Comparison of ENCODE assay signal across 10 mouse cellular contexts in the genomic region with DNA sequence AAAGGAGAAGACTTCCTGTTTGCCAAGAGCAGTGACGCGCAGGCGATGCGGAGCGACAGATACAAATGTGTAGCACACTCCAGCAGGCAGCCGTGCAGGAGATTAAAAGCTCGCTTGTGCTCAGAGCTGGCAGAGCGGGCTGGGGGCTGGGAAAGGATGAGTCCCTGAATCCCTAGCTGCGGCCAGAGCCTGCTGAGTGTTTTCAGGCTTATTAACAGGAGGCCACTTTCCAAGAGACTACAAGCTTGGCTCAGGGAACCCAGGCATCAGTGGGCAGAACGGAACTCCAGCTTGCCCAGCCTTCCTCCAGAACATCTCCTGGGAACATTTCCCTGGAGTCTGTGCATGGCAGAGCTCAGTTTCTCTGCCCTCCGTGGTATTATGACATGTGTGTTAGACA. TPM values are rescaled to one million over a fixed set of nuclear protein-coding genes. Genes with fewer than 3 reads are reported as not detected.
DNase-seq lines count a peak whose midpoint lies in the region; ATAC-seq and TF ChIP-seq lines count a peak whose summit lies in the region.
"Had no signal": no experiment of that assay in that cellular context is flagged by ENCODE, and none has a peak within 500 bp of the region (broad histone marks: within the 10 kb centered on the region; RNA-seq: fewer than 3 reads in every experiment).

No protein-coding gene starts in this region.

- 0 out of 2 replicates have a peak overlapping the region, but pooled peaks have one; percentile 4 for H3K9ac ChIP-seq in heart, embryonic 12.5 days
- H3K9ac ChIP-seq in heart, adult 2 months (ENCODE audit: low read depth, low read length), result no peak overlapping the region

- H3K9me3 ChIP-seq in heart, embryonic 12.5 days (replicated peaks), result no peaks in the 10 kb centered on the region
- no peaks in the 10 kb centered on the region for H3K9me3 ChIP-seq in forebrain, embryonic 10.5 days

- peaks cover 50% of the 10 kb centered on the region for H3K4me1 ChIP-seq in heart, embryonic 12.5 days (replicated peaks)
- no peaks in the 10 kb centered on the region; the same call in 1 of the 2 replicates for H3K4me1 ChIP-seq in heart, adult 2 months (ENCODE audit: control insufficient read depth, insufficient read depth, low read length)
- H3K4me1 ChIP-seq in forebrain, embryonic 10.5 days, result peaks cover 52% of the 10 kb centered on the region

- no peak for TF ChIP-seq CTCF in heart, adult 2 months (IDR thresholded peaks at IDR 0.05)

- 20% methylated on average over 11 of the region's 11 CpGs for WGBS in heart, embryonic 12.5 days
- WGBS in heart, adult 2 months, result 20% methylated on average over 11 of the region's 11 CpGs
- WGBS in forebrain, embryonic 10.5 days, result 35% methylated on average over 11 of the region's 11 CpGs

- no peaks in the 10 kb centered on the region for H3K36me3 ChIP-seq in heart, embryonic 12.5 days
- no peaks in the 10 kb centered on the region for H3K36me3 ChIP-seq in heart, adult 2 months (ENCODE audit: control insufficient read depth, insufficient read depth, low read length)
- H3K36me3 ChIP-seq in forebrain, embryonic 10.5 days (replicated peaks), result no peaks in the 10 kb centered on the region

- no peaks in the 10 kb centered on the region for H3K27me3 ChIP-seq in heart, embryonic 12.5 days (replicated peaks)
- no peaks in the 10 kb centered on the region for H3K27me3 ChIP-seq in heart, adult 2 months (ENCODE audit: control insufficient read depth, insufficient read depth, low read length)
- peaks cover 15% of the 10 kb centered on the region for H3K27me3 ChIP-seq in forebrain, embryonic 10.5 days (ENCODE audit: poor library complexity, severe bottlenecking)

- H3K4me3 ChIP-seq in heart, embryonic 12.5 days, result no peak overlapping the region
- no peak overlapping the region for H3K4me3 ChIP-seq in heart, adult 2 months
- H3K4me3 ChIP-seq in forebrain, embryonic 10.5 days, result no peak overlapping the region
- H3K4me3 ChIP-seq: left cerebral cortex, adult 2 months had no signal

- peak overlapping the region; percentile 34 for H3K4me2 ChIP-seq in heart, embryonic 12.5 days

- no peak for DNase-seq in heart, adult 2 months
- peak; percentile 74 for DNase-seq in brain, adult 2 months (ENCODE audit: low read depth, low spot score)
- no peak for DNase-seq in forebrain, embryonic 10.5 days (ENCODE audit: extremely low spot score, low spot score)
- DNase-seq in layer of hippocampus, adult 8-10 months (ENCODE audit: low spot score in 2 of 2), result peak; percentile 33 to 48
- peak; percentile 66 for DNase-seq in retina, postnatal 7 days (ENCODE audit: low read depth, low spot score)
- no peak for DNase-seq in c-Kit-positive CD71-positive TER-119-positive erythroid progenitor cells, embryonic 14.5 days (ENCODE audit: low spot score)
- DNase-seq in gastrocnemius, postnatal 10 days, result no peak

- TF ChIP-seq POLR2A in heart, adult 2 months (IDR thresholded peaks at IDR 0.05; ENCODE audit: insufficient read depth, low read depth, low read length), result no peak

- peak overlapping the region; percentile 50 for H3K27ac ChIP-seq in heart, embryonic 12.5 days (ENCODE audit: poor library complexity, severe bottlenecking)
- no peak overlapping the region for H3K27ac ChIP-seq in heart, adult 2 months
- H3K27ac ChIP-seq in forebrain, embryonic 10.5 days, result peak overlapping the region; percentile 54; the same call in 1 of the 2 replicates
- H3K27ac ChIP-seq: left cerebral cortex, adult 2 months had no signal

- intact Hi-C loops in heart, adult 2 months (cut with DNase I), result no loop called here

- H3K79me2 ChIP-seq in heart, adult 2 months (replicated peaks; ENCODE audit: control insufficient read depth, insufficient read depth, low read length), result no peaks in the 10 kb centered on the region

- TF ChIP-seq EP300 in heart, adult 2 months (IDR thresholded peaks at IDR 0.05; ENCODE audit: insufficient read depth, low read depth, low read length), result no peak

- ATAC-seq in heart, embryonic 12.5 days (ENCODE audit: insufficient number of reproducible peaks, low FRiP score), result peak; percentile 69; the same call in 1 of the 2 replicates

RNA-seq across cellular contexts. Expression of a gene that starts 25.0 kb away (rescaled TPM):
- 3.0 and 3.6 TPM in 2 replicates for polyA plus RNA-seq in heart, embryonic 12.5 days (2016; fragmentation: Nextera tagmentation; extraction: Ambion mirVana)
- not detected for total RNA-seq in heart, adult 2 months (2021)
- 0.09 and 0.23 TPM in 2 replicates for polyA plus RNA-seq in heart, adult 2 months (2012; rRNA removed)
- 2.6 and 3.0 TPM in 2 replicates for polyA plus RNA-seq in forebrain, embryonic 10.5 days (2016; fragmentation: Nextera tagmentation; extraction: Ambion mirVana)
- total RNA-seq in layer of hippocampus, adult 8-10 months (2022), result 10 to 100 TPM in 2 of 4 experiments, 1 to 10 TPM in 2; 9.3 to 15.2 (median 11.5) TPM
- total RNA-seq in gastrocnemius, postnatal 10 days (2021), result under 1 TPM; 0.05 to 0.07 TPM
- polyA plus RNA-seq: spleen, adult 2 months had no signal

Comparison
In these comparisons a context has a peak if more than half of its experiments do, and no peak if none do; other contexts are left out.
1. DNase-seq: peak in brain, adult 2 months (single experiment), layer of hippocampus, adult 8-10 months (2 of 2) and retina, postnatal 7 days (single experiment); none in heart, adult 2 months (0 of 2), forebrain, embryonic 10.5 days (single experiment), c-Kit-positive CD71-positive TER-119-positive erythroid progenitor cells, embryonic 14.5 days (single experiment) and gastrocnemius, postnatal 10 days (single experiment).
2. RNA of a gene that starts 25.0 kb away (total RNA-seq): 9.3 to 15.2 TPM in layer of hippocampus, adult 8-10 months; 0.05 to 0.07 TPM in gastrocnemius, postnatal 10 days and not detected in heart, adult 2 months; every median in the first group is over 4 times any median in the second.